Mouse (Mus musculus) C2C12 (cell line): ENCODE data around the gene Hcar1. TPM values are rescaled to one million over a fixed set of nuclear protein-coding genes. Genes with fewer than 3 reads are reported as not detected.

Experiments
- H3K27me3 ChIP-seq: one replicate; pipeline ENCODE4 v1.6.1; 2011; ENCODE audit not compliant: control insufficient read depth, insufficient read depth, insufficient read length
- H3K36me3 ChIP-seq: one replicate; pipeline ENCODE4 v1.6.1; 2011; ENCODE audit not compliant: control insufficient read depth, insufficient read depth
- H3K4me3 ChIP-seq: one replicate; pipeline ENCODE4 v1.5.1; 2011; ENCODE audit warnings: mild to moderate bottlenecking, control low read depth; ENCODE audit not compliant: poor library complexity, insufficient read depth, severe bottlenecking
- H3K79me2 ChIP-seq: one replicate; pipeline ENCODE4 v1.6.1; 2011; ENCODE audit not compliant: control insufficient read depth, insufficient read depth
- H3K79me3 ChIP-seq: one replicate; pipeline ENCODE4 v1.6.1; 2011; ENCODE audit warnings: low read depth, control low read depth
- H3ac ChIP-seq: one replicate; pipeline ENCODE3; 2011; ENCODE audit warnings: low read depth; ENCODE audit not compliant: control insufficient read depth, insufficient read length
- CEBPB ChIP-seq: IDR thresholded peaks from one replicate; pipeline ENCODE4 v1.6.1; 2011; ENCODE audit warnings: low read depth, mild to moderate bottlenecking, control low read depth, moderate library complexity
- CTCF ChIP-seq: IDR thresholded peaks from one replicate; pipeline ENCODE4 v1.5.1; 2011; ENCODE audit not compliant: control insufficient read depth, insufficient read depth, insufficient read length
- FOSL1 ChIP-seq: IDR thresholded peaks from one replicate; pipeline ENCODE4 v1.8.0; 2011; ENCODE audit warnings: mild to moderate bottlenecking, low read length; ENCODE audit not compliant: poor library complexity, insufficient read depth, severe bottlenecking
- MAX ChIP-seq: IDR thresholded peaks from one replicate; pipeline ENCODE4 v1.6.1; 2011; ENCODE audit warnings: mild to moderate bottlenecking, control low read depth
- MYOD1 ChIP-seq: IDR thresholded peaks from one replicate; pipeline ENCODE4 v1.6.1; 2011; ENCODE audit warnings: low read depth; ENCODE audit not compliant: control insufficient read depth, insufficient read length
- MYOG ChIP-seq: IDR thresholded peaks from one replicate; pipeline ENCODE4 v1.6.1; 2011; ENCODE audit not compliant: control insufficient read depth, insufficient read length; ENCODE audit errors: extremely low read depth
- USF1 ChIP-seq: IDR thresholded peaks from one replicate; pipeline ENCODE4 v1.6.1; 2011; ENCODE audit warnings: low read depth, mild to moderate bottlenecking, control low read depth, moderate library complexity
- polyA plus RNA-seq: library from polyadenylated mRNA; unstranded; fragments of >200 nt; fragmentation: generic; extraction: Trizol; gene quantifications from one replicate; pipeline ENCODE4 v1.2.1, GENCODE M21; 2012; ENCODE audit warnings: missing spikeins

The Hcar1 gene
- polyA plus RNA-seq, 1 experiment, result 0.02 TPM

- Histone ChIP-seq H3K36me3 (peaks cover 31% of the 10 kb centered on the region), H3ac (no peak overlapping the region), H3K79me3 (peaks cover 41% of the 10 kb centered on the region), H3K4me3 (no peak overlapping the region), H3K27me3 (no peaks in the 10 kb centered on the region), H3K79me2 (peaks cover 42% of the 10 kb centered on the region)
- no peak for TF ChIP-seq MYOD1
Measured at GRCm38 (mm10) chr5:123906146-123906975, 26.5 kb upstream of the Hcar1 start.

GRCm38 (mm10) chr5:123904059-123904672 lies 24.3 kb upstream of the Hcar1 start:
- Histone ChIP-seq H3K4me3 (no peak overlapping the region), H3K79me2 (peaks cover 20% of the 10 kb centered on the region), H3K36me3 (peaks cover 9% of the 10 kb centered on the region), H3ac (no peak overlapping the region), H3K27me3 (no peaks in the 10 kb centered on the region), H3K79me3 (peaks cover 19% of the 10 kb centered on the region)
- TF ChIP-seq FOSL1 (no peak), MAX (no peak), MYOD1 (no peak), USF1 (no peak), CEBPB (no peak), MYOG (no peak), CTCF (no peak)

- no peaks in the 10 kb centered on the region for H3K79me2 ChIP-seq
- H3K36me3 ChIP-seq, result no peaks in the 10 kb centered on the region
- no peaks in the 10 kb centered on the region for H3K79me3 ChIP-seq
- no peak overlapping the region for H3K4me3 ChIP-seq
- no peak for TF ChIP-seq MAX
- no peak for TF ChIP-seq FOSL1
- no peak for TF ChIP-seq MYOD1
- peak; percentile 27 for TF ChIP-seq USF1
- TF ChIP-seq MYOG, result no peak
- no peak for TF ChIP-seq CTCF
- no peak for TF ChIP-seq CEBPB
- no peaks in the 10 kb centered on the region for H3K27me3 ChIP-seq
- no peak overlapping the region for H3ac ChIP-seq
Measured at GRCm38 (mm10) chr5:123897352-123897751, 17.5 kb upstream of the Hcar1 start.

- no peaks in the 10 kb centered on the region for H3K79me2 ChIP-seq
- H3ac ChIP-seq, result no peak overlapping the region
- no peak overlapping the region for H3K4me3 ChIP-seq
- no peaks in the 10 kb centered on the region for H3K79me3 ChIP-seq
- no peaks in the 10 kb centered on the region for H3K36me3 ChIP-seq
- no peaks in the 10 kb centered on the region for H3K27me3 ChIP-seq
- TF ChIP-seq USF1 (no peak), MYOD1 (no peak), CTCF (no peak), MYOG (no peak), CEBPB (no peak), MAX (no peak), FOSL1 (no peak)
Measured at GRCm38 (mm10) chr5:123896395-123896794, 16.6 kb upstream of the Hcar1 start.

- TF ChIP-seq MYOD1, result no peak
- no peak for TF ChIP-seq CEBPB
- no peak for TF ChIP-seq CTCF
- TF ChIP-seq MYOG, result no peak
- no peak for TF ChIP-seq MAX
- TF ChIP-seq FOSL1, result no peak
- no peak for TF ChIP-seq USF1
- no peak overlapping the region for H3ac ChIP-seq
Measured at GRCm38 (mm10) chr5:123893520-123893919, 13.7 kb upstream of the Hcar1 start.

More at GRCm38 (mm10) chr5:123893520-123893919, 13.7 kb upstream of the Hcar1 start:
- Histone ChIP-seq H3K4me3 (no peak overlapping the region), H3K79me2 (no peaks in the 10 kb centered on the region), H3K36me3 (no peaks in the 10 kb centered on the region), H3K79me3 (no peaks in the 10 kb centered on the region), H3K27me3 (no peaks in the 10 kb centered on the region)
